Mouse (Mus musculus): ENCODE data around the gene Olfr177. TPM values are rescaled to one million over a fixed set of nuclear protein-coding genes. Genes with fewer than 3 reads are reported as not detected.

Gene Olfr177
- polyA plus RNA-seq (2012) = not detected in 2 replicates

DNA sequence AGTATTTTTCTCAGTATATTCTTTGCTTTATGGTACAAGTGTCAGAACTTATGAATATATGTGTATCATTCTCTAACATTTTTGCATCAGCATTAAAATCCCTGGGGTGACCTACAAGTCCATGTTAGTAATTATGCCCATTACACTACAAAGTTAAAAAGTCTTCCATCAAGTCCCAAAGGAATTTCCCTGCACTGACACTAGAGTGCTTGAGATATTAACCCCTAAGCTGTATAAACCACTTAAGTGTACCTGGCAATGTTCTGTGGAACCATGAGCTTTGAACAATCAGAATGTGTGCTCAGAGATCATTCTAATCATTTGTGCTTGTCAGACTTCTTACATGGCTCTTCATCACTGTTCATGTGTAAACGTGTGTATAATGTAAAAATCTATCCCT is at the start of gene Olfr177:
Olfr177 (minus strand) TSS at position 101 of the 400 bp plus-strand sequence.
- TF ChIP-seq GATA1 (IDR thresholded peaks at IDR 0.05; ENCODE audit: low read length) = no peak

DNA sequence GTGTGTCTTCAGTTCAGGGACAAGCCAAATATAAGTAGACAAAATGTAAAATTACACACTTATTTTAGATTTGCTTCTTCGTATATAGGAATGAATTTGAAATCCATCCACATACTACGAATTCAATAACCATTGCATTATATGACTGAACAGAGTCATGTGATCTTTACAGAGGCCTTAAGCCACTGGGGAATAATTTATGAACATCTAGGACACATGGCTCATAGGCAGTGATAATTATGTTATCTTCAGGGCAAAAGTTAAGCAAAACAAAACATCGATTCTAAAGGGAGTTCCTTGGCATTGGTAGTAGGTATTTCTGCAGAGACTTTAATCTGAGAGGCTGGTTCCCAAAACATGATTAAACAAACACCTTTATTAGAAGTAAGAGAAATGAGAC is 17.4 kb upstream of the Olfr177 start, which contains the start of gene Olfr178:
Olfr178 (minus strand) TSS at position 101 of the 400 bp plus-strand sequence.
- TF ChIP-seq GATA1 (IDR thresholded peaks at IDR 0.05; ENCODE audit: low read length) = no peak

DNA sequence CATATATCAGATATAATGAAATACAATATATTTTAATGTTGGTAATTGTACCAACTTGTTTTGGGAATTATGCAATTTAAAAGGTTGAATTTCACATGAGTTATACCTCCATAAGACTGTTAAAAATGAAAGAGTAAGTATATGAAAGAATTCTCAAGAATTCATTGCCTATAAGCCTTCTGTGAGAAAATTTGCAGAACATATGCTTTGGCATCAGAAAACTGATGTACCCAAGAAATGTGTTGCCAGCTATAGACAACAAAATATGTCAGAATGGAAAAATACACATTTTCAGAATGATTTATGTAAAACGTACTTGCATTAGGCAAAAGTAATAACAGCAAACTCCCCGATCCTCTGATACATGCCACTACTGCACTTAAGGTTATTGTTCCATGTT is 9.8 kb upstream of the Olfr177 start:
- TF ChIP-seq GATA1 (IDR thresholded peaks at IDR 0.05; ENCODE audit: low read length) = no peak

DNA sequence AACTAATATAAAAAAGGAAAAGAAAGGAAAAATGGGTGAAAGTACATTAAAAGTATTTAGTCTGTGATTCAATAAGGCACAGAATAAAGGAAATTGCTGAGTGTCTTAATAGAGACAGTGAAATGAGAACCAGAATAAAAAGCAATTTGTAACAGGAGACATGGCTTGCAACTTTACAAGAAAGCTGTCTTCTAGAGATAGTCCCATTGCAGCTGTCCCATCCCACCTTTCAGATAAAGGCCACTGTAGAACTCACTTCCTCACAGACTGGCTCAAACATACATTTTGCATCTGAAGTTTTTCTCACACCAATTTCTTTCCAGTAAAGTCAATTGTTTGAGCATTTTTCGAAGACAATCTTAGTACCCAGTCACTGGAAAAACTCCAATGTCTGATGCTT is 13.1 kb downstream of the Olfr177 start:
- peak; percentile 64 for TF ChIP-seq GATA1 (IDR thresholded peaks at IDR 0.05; ENCODE audit: low read length)

DNA sequence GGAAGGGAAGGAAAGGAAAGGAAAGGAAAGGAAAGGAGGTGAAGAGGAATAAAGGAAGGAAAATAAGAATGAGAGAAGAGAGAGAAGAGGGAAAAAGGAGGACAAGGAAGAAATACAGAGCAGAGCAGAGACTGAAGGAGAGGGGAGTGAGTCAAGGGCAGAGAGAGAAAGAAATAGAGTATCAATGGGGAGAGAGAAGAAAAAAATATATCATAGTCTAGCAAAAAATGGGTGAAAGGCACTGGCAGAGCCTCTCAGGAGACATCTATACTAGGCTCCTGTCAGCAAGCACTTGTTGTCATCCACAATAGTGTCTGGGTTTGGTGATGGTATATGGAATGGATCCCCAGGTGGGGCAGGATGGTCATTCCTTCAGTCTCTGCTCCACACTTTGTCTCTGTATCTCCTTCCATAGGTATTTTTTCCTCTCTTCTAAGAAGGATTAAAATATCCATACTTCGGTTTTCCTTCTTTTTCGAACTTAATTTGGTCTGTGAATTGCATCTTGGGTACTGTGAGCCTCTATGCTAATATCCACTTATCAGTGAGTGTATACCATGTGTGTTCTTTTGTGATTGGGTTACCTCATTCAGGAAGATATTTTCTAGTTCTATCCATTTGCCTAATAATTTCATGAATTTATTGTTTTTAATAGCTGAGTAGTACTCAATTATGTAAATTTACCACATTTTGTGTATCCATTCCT is 14.4 kb downstream of the Olfr177 start:
- no peak for TF ChIP-seq GATA1 (IDR thresholded peaks at IDR 0.05; ENCODE audit: low read length)

DNA sequence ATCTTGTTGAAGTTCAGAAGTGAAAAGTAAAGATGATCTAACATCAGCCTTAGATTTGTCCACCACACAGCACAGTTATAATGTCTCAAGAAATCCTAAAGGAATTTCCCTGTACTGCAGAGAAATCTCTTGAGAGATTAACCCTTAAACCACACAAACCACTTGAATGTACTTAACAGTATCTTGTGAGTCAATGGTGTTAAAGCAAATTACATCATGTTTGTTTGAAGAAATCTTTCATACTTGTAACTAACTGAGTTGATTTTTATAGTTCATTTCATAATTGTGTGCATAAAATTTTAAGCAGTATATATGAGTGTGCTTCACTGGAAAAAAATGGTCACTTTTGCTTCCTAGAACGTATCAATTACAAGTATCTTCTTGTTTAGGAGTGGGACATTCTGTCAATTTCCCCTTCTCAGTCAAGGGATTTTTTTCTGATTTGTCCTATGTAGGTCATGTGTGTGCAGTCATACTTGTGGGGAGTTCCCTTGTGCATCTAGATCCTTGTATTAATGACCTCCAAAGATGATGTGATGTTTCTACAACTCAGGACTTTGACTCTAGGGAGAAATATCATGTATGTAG is 47.7 kb downstream of the Olfr177 start, which contains the start of gene Olfr175-ps1:
Olfr175-ps1 (minus strand) TSS at position 51 of the 588 bp plus-strand sequence.
- no peak for TF ChIP-seq GATA1 (IDR thresholded peaks at IDR 0.05; ENCODE audit: low read length)

Other genes with a start within 250 kb of the Olfr177 start
- not detected in 2 replicates for gene E330017A01Rik, start 236.0 kb downstream of the Olfr177 start, polyA plus RNA-seq (2012)
- 192 and 206 TPM in 2 replicates for gene Cpox, start 204.5 kb downstream of the Olfr177 start, polyA plus RNA-seq (2012)
- not detected in 2 replicates for gene Gpr15, start 155.7 kb downstream of the Olfr177 start, polyA plus RNA-seq (2012)
- gene Cldnd1, start 146.9 kb downstream of the Olfr177 start, polyA plus RNA-seq (2012) = 2.5 and 2.6 TPM in 2 replicates
- gene Olfr172, start 111.6 kb downstream of the Olfr177 start, polyA plus RNA-seq (2012) = not detected in 2 replicates
- gene Olfr173, start 74.5 kb downstream of the Olfr177 start, polyA plus RNA-seq (2012) = not detected in 2 replicates
- not detected in 2 replicates for gene Olfr175-ps1, start 48.0 kb downstream of the Olfr177 start, polyA plus RNA-seq (2012)
- not detected in 2 replicates for gene Olfr178, start 17.3 kb upstream of the Olfr177 start, polyA plus RNA-seq (2012)
- gene Olfr181, start 54.0 kb upstream of the Olfr177 start, polyA plus RNA-seq (2012) = not detected in 2 replicates
- not detected in 2 replicates for gene Olfr180, start 54.6 kb upstream of the Olfr177 start, polyA plus RNA-seq (2012)
- 0.08 TPM in 1 of 2 replicates, not detected in the other for gene Olfr183, start 120.6 kb upstream of the Olfr177 start, polyA plus RNA-seq (2012)
- gene Olfr186, start 155.5 kb upstream of the Olfr177 start, polyA plus RNA-seq (2012) = not detected in 2 replicates
- gene Olfr187, start 165.0 kb upstream of the Olfr177 start, polyA plus RNA-seq (2012) = not detected in 2 replicates
- not detected in 2 replicates for gene Olfr190, start 203.2 kb upstream of the Olfr177 start, polyA plus RNA-seq (2012)
- gene Olfr191, start 215.1 kb upstream of the Olfr177 start, polyA plus RNA-seq (2012) = not detected in 2 replicates
- not detected in 2 replicates for gene Olfr193, start 237.1 kb upstream of the Olfr177 start, polyA plus RNA-seq (2012)
- not detected in 2 replicates for gene Olfr194, start 246.3 kb upstream of the Olfr177 start, polyA plus RNA-seq (2012)